Mouse (Mus musculus) ES-Bruce4 (cell line): ENCODE data around the gene Suds3. TPM values are rescaled to one million over a fixed set of nuclear protein-coding genes. Genes with fewer than 3 reads are reported as not detected.
A peak's percentile ranks its signal among the peaks of the same experiment; 100 is the strongest.

Experiments used
- H3K27ac ChIP-seq: 2 replicates; pipeline ENCODE4 v1.5.1; 2012; ENCODE audit warnings: low read length, inconsistent platforms; ENCODE audit not compliant: insufficient read depth
- H3K27me3 ChIP-seq: 2 replicates; pipeline ENCODE4 v1.6.1; 2012; ENCODE audit warnings: mild to moderate bottlenecking, low read length, inconsistent platforms; ENCODE audit not compliant: control insufficient read depth, poor library complexity, insufficient read depth, severe bottlenecking
- H3K36me3 ChIP-seq: 2 replicates; pipeline ENCODE4 v1.6.1; 2012; ENCODE audit warnings: inconsistent platforms, mild to moderate bottlenecking, low read length, moderate library complexity; ENCODE audit not compliant: control insufficient read depth, poor library complexity, insufficient read depth, severe bottlenecking
- H3K4me1 ChIP-seq: one replicate; pipeline ENCODE4 v1.8.1; 2011; ENCODE audit warnings: low read length; ENCODE audit not compliant: control insufficient read depth, insufficient read depth
- H3K4me3 ChIP-seq: 2 replicates; pipeline ENCODE4 v1.5.1; 2011; ENCODE audit warnings: low read depth, mild to moderate bottlenecking, low read length
- H3K9ac ChIP-seq: 2 replicates; pipeline ENCODE4 v1.6.1; 2012; ENCODE audit warnings: low read depth, mild to moderate bottlenecking, inconsistent platforms; ENCODE audit not compliant: poor library complexity, severe bottlenecking
- H3K9me3 ChIP-seq: replicated peaks from 2 replicates; pipeline ENCODE4 v1.6.1; 2012; ENCODE audit warnings: mild to moderate bottlenecking, low read length, inconsistent platforms; ENCODE audit not compliant: control insufficient read depth, poor library complexity, insufficient read depth, severe bottlenecking
- CTCF ChIP-seq: IDR thresholded peaks from one replicate; pipeline ENCODE4 v1.8.1; 2011; ENCODE audit warnings: low read depth, low read length
- EP300 ChIP-seq: IDR thresholded peaks from 2 replicates; pipeline ENCODE4 v1.6.1; 2011; ENCODE audit warnings: low read depth, low read length; ENCODE audit not compliant: insufficient read depth
- POLR2A ChIP-seq: IDR thresholded peaks from one replicate; pipeline ENCODE4 v1.8.1; 2011; ENCODE audit warnings: low read length; ENCODE audit not compliant: insufficient read depth
- polyA plus RNA-seq: library from polyadenylated mRNA; stranded (reverse); fragments of >200 nt; gene quantifications from 2 replicates; pipeline ENCODE4 v1.2.4, GENCODE M21; 2011; ENCODE audit warnings: low read depth; ENCODE audit not compliant: missing spikeins, insufficient read depth, insufficient read length

Suds3 gene
- polyA plus RNA-seq, 1 experiment = 76.5 TPM

- H3K27ac ChIP-seq = no peak overlapping the region
- TF ChIP-seq CTCF (no peak), EP300 (no peak), POLR2A (no peak)
- no peak overlapping the region for H3K9ac ChIP-seq
- no peak overlapping the region for H3K4me3 ChIP-seq
- no peaks in the 10 kb centered on the region for H3K9me3 ChIP-seq
- H3K4me1 ChIP-seq = no peaks in the 10 kb centered on the region
- no peaks in the 10 kb centered on the region for H3K27me3 ChIP-seq
- H3K36me3 ChIP-seq = no peaks in the 10 kb centered on the region
Measured at GRCm38 (mm10) chr5:117133446-117134065, 17.6 kb upstream of the Suds3 start.

- no peak for TF ChIP-seq CTCF
- no peak for TF ChIP-seq POLR2A
- no peak for TF ChIP-seq EP300
- H3K9me3 ChIP-seq = no peaks in the 10 kb centered on the region
- no peak overlapping the region for H3K27ac ChIP-seq
- no peaks in the 10 kb centered on the region for H3K27me3 ChIP-seq
- H3K36me3 ChIP-seq = no peaks in the 10 kb centered on the region
- H3K4me1 ChIP-seq = no peaks in the 10 kb centered on the region
- no peak overlapping the region for H3K4me3 ChIP-seq
- H3K9ac ChIP-seq = no peak overlapping the region
Measured at GRCm38 (mm10) chr5:117130726-117131125, 14.8 kb upstream of the Suds3 start.

- Histone ChIP-seq H3K27me3 (no peaks in the 10 kb centered on the region), H3K4me1 (peaks cover 2% of the 10 kb centered on the region), H3K27ac (no peak overlapping the region), H3K4me3 (no peak overlapping the region), H3K9ac (no peak overlapping the region), H3K9me3 (no peaks in the 10 kb centered on the region), H3K36me3 (no peaks in the 10 kb centered on the region)
- TF ChIP-seq POLR2A (no peak), EP300 (no peak), CTCF (no peak)
Measured at GRCm38 (mm10) chr5:117127051-117127450, 11.1 kb upstream of the Suds3 start.

DNA sequence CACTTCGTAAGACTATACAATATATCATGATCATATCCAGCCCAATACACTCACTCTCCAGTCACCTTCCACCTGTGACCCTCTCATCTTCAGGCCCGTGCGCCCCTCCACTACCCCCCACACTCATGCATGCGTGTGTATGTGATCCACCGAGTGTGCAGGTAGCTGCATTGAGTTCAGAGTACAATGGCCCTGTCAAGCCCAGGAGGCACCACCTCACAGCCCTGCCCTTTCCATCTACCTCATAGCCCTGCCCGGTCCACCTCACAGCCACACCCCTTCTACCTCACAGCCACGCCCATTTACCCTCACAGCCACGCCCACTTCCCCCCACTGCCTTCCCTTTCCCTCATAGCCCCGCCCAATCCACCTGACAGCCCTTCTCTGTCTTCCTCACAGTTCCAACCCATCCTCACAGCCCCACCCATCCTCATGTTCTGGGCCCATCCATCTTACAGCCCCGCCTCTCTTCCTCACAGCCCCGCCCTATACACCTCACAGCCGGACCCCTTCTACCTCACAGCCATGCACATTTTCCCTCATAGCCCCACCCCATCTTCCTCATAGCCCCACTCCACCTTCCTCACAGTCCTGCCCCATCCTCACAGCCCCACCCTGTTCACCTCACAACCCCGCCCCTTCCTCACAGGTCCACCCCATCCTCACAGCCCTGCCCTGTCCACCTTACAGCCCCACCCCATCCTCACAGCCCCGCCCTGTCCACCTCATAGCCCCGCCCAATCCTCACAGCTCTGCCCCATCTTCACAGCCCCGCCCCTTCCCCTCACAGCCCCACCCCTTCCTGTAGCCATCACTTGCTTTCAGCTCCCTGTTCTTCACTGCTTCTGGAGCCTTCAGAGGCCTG lies 9.8 kb upstream of the Suds3 start:
- Histone ChIP-seq H3K9ac (no peak overlapping the region), H3K27me3 (no peaks in the 10 kb centered on the region), H3K4me3 (peak overlapping the region; percentile 43), H3K9me3 (no peaks in the 10 kb centered on the region), H3K36me3 (no peaks in the 10 kb centered on the region), H3K4me1 (peaks cover 2% of the 10 kb centered on the region), H3K27ac (no peak overlapping the region)
- TF ChIP-seq CTCF = no peak
- no peak for TF ChIP-seq EP300
- TF ChIP-seq POLR2A = no peak

GRCm38 (mm10) chr5:117123840-117124239 lies 7.9 kb upstream of the Suds3 start:
- no peaks in the 10 kb centered on the region for H3K27me3 ChIP-seq
- peaks cover 2% of the 10 kb centered on the region for H3K4me1 ChIP-seq
- H3K27ac ChIP-seq = no peak overlapping the region
- TF ChIP-seq POLR2A (no peak), CTCF (no peak), EP300 (no peak)
- no peak overlapping the region for H3K4me3 ChIP-seq
- no peaks in the 10 kb centered on the region for H3K36me3 ChIP-seq
- H3K9ac ChIP-seq = no peak overlapping the region
- no peaks in the 10 kb centered on the region for H3K9me3 ChIP-seq

DNA sequence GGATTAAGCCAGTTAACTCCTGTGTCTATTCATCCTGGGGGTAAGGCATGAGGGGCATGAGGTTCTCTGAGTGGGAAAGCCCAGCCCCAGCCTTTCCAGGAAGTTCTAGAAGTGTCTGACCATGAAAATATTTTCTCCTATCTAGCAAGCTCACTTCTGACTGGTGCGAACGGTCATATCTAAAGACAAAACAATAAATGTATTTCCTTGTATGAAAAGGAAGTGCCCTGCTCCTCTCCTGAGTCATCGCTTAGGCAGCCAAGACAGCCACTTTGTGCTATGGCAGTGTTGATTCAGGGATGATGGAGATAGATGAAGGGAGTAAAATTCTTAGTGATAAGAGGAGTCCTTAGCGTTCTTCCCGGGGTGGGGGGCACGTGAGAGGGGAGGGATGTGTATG lies 7.2 kb upstream of the Suds3 start:
- no peak for TF ChIP-seq EP300
- no peak for TF ChIP-seq POLR2A
- TF ChIP-seq CTCF = no peak
- Histone ChIP-seq H3K4me1 (peaks cover 2% of the 10 kb centered on the region), H3K9ac (no peak overlapping the region), H3K27ac (no peak overlapping the region), H3K36me3 (no peaks in the 10 kb centered on the region), H3K4me3 (no peak overlapping the region), H3K9me3 (no peaks in the 10 kb centered on the region), H3K27me3 (no peaks in the 10 kb centered on the region)
